25 mouse cellular contexts compared by ENCODE assay signal in the genomic region with DNA sequence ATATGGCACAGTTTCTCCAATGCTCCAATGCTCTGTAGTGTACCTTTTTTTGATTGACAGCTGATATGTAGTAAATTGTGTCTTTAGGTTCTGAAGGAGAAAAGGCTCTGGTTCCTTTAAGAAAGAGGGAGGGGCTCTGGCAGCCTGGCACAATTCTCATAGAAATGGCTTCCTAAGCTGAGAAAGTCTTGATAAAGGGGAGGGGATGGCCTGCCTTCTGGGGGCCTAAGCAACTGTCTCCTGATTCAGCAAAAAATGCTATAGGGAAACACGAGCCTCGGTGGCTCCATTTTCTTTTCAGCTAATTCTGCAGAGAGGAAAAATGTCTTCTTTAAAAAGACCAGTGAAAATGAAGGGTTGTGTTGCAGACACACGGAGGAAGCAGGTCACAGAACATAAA.
A peak's percentile ranks its signal among the peaks of the same experiment; 100 is the strongest.
DNase-seq lines count a peak whose midpoint lies in the region; ATAC-seq and TF ChIP-seq lines count a peak whose summit lies in the region.
"Had no signal": no experiment of that assay in that cellular context is flagged by ENCODE, and none has a peak within 500 bp of the region (broad histone marks: within the 10 kb centered on the region; RNA-seq: fewer than 3 reads in every experiment).

No protein-coding gene starts in this region.

- DNase-seq in liver, embryonic 11.5 days (ENCODE audit: low spot score): no peak
- DNase-seq in liver, postnatal 0 days: no peak
- DNase-seq in ES-E14 (ENCODE audit: low read depth, low spot score): no peak
- DNase-seq in adrenal gland, postnatal 10 days: no peak
- DNase-seq in kidney, postnatal 14 days: no peak
- DNase-seq: adrenal gland, adult 8-10 months; adrenal gland, postnatal 25 days; B cell, adult 2 months; cerebellum, adult 11 months; cerebellum, adult 18-20 months; cerebellum, adult 8-10 months; cerebellum, adult 9-11 months; cerebellum, postnatal 14 days; cerebellum, postnatal 36 days had no signal

- no peaks in the 10 kb centered on the region for H3K36me3 ChIP-seq in liver, embryonic 11.5 days (ENCODE audit: control insufficient read depth, insufficient read depth, low read length)
- no peaks in the 10 kb centered on the region for H3K36me3 ChIP-seq in liver, postnatal 0 days (replicated peaks; ENCODE audit: insufficient read depth, low read length)
- H3K36me3 ChIP-seq in ES-E14 (ENCODE audit: control insufficient read depth, insufficient read depth, low read length, poor library complexity, severe bottlenecking): no peaks in the 10 kb centered on the region
- H3K36me3 ChIP-seq in forebrain, embryonic 13.5 days (ENCODE audit: poor library complexity, severe bottlenecking): no peaks in the 10 kb centered on the region
- H3K36me3 ChIP-seq: embryonic facial prominence, embryonic 10.5 days; embryonic facial prominence, embryonic 12.5 days had no signal

- no peak overlapping the region for H3K4me2 ChIP-seq in liver, embryonic 11.5 days
- H3K4me2 ChIP-seq in liver, postnatal 0 days (ENCODE audit: low read depth, low read length): no peak overlapping the region
- H3K4me2 ChIP-seq in forebrain, embryonic 13.5 days: no peak overlapping the region
- H3K4me2 ChIP-seq: embryonic facial prominence, embryonic 12.5 days had no signal

- peaks cover 5% of the 10 kb centered on the region; the same call in 1 of the 2 replicates for H3K4me1 ChIP-seq in liver, embryonic 11.5 days (replicated peaks; ENCODE audit: control insufficient read depth, insufficient read depth, low read length)
- H3K4me1 ChIP-seq in liver, postnatal 0 days (ENCODE audit: insufficient read depth): peaks cover 2% of the 10 kb centered on the region; the same call in 1 of the 2 replicates
- no peaks in the 10 kb centered on the region for H3K4me1 ChIP-seq in ES-E14 (ENCODE audit: control insufficient read depth in 2 of 2, insufficient read depth in 2 of 2, low read length in 2 of 2, poor library complexity in 1 of 2)
- H3K4me1 ChIP-seq in forebrain, embryonic 13.5 days: no peaks in the 10 kb centered on the region
- H3K4me1 ChIP-seq: embryonic facial prominence, embryonic 12.5 days had no signal

- no peak overlapping the region for H3K9ac ChIP-seq in liver, embryonic 11.5 days (ENCODE audit: low read depth, low read length)
- no peak overlapping the region for H3K9ac ChIP-seq in liver, postnatal 0 days (replicated peaks)
- H3K9ac ChIP-seq in ES-E14 (ENCODE audit: insufficient read depth, low read depth, low read length, poor library complexity, severe bottlenecking): no peak overlapping the region
- H3K9ac ChIP-seq in forebrain, embryonic 13.5 days: no peak overlapping the region
- H3K9ac ChIP-seq: embryonic facial prominence, embryonic 12.5 days had no signal

- in situ Hi-C loops in ES-E14 (cut with MboI; ENCODE audit: low sequenced_read_pairs in 2 of 2, unreplicated experiment in 2 of 2): no loop called here

- H3K27ac ChIP-seq in liver, embryonic 11.5 days (ENCODE audit: low read depth, low read length): 0 out of 2 replicates have a peak overlapping the region, but pooled peaks have one; percentile 25
- no peak overlapping the region for H3K27ac ChIP-seq in liver, postnatal 0 days (ENCODE audit: low read depth)
- no peak overlapping the region for H3K27ac ChIP-seq in ES-E14 (ENCODE audit: insufficient read depth, low read depth, low read length, poor library complexity, severe bottlenecking)
- no peak overlapping the region for H3K27ac ChIP-seq in forebrain, embryonic 13.5 days
- H3K27ac ChIP-seq: embryonic facial prominence, embryonic 10.5 days; embryonic facial prominence, embryonic 12.5 days had no signal

- TF ChIP-seq CTCF in liver, postnatal 0 days (IDR thresholded peaks at IDR 0.05; ENCODE audit: low read depth): no peak

- WGBS in liver, embryonic 11.5 days: 31% methylated on average over 3 of the region's 3 CpGs
- 32% methylated on average over 3 of the region's 3 CpGs for WGBS in liver, postnatal 0 days (ENCODE audit: insufficient replicate concordance)
- WGBS in forebrain, embryonic 13.5 days: 45% methylated on average over 3 of the region's 3 CpGs

- H3K9me3 ChIP-seq in liver, embryonic 11.5 days (ENCODE audit: control insufficient read depth, low read length): no peaks in the 10 kb centered on the region
- H3K9me3 ChIP-seq in liver, postnatal 0 days (ENCODE audit: low read length): no peaks in the 10 kb centered on the region
- H3K9me3 ChIP-seq in ES-E14 (ENCODE audit: control insufficient read depth, insufficient read depth, low read depth, low read length): no peaks in the 10 kb centered on the region
- H3K9me3 ChIP-seq in forebrain, embryonic 13.5 days (replicated peaks): no peaks in the 10 kb centered on the region
- H3K9me3 ChIP-seq: embryonic facial prominence, embryonic 10.5 days; embryonic facial prominence, embryonic 12.5 days had no signal

- no peaks in the 10 kb centered on the region for H3K27me3 ChIP-seq in liver, embryonic 11.5 days (replicated peaks; ENCODE audit: control insufficient read depth, insufficient read depth, low read length)
- no peaks in the 10 kb centered on the region for H3K27me3 ChIP-seq in liver, postnatal 0 days (ENCODE audit: insufficient read depth, low read length)
- H3K27me3 ChIP-seq in forebrain, embryonic 13.5 days: no peaks in the 10 kb centered on the region
- H3K27me3 ChIP-seq: CH12.LX; embryonic facial prominence, embryonic 12.5 days; Patski had no signal

- H3K4me3 ChIP-seq in liver, embryonic 11.5 days (ENCODE audit: low read depth, low read length): no peak overlapping the region
- no peak overlapping the region for H3K4me3 ChIP-seq in liver, postnatal 0 days (ENCODE audit: low read depth, low read length)
- H3K4me3 ChIP-seq in ES-E14 (ENCODE audit: insufficient read depth in 1 of 2, low read depth in 1 of 2, low read length in 2 of 2, poor library complexity in 1 of 2, severe bottlenecking in 1 of 2): no peak overlapping the region
- no peak overlapping the region for H3K4me3 ChIP-seq in forebrain, embryonic 13.5 days
- H3K4me3 ChIP-seq: embryonic facial prominence, embryonic 10.5 days; embryonic facial prominence, embryonic 12.5 days had no signal

- TF ChIP-seq EP300 in liver, postnatal 0 days (IDR thresholded peaks at IDR 0.05; ENCODE audit: low read depth): no peak

- ATAC-seq in liver, embryonic 11.5 days (replicated peaks; ENCODE audit: low FRiP score): no peak
- ATAC-seq in liver, postnatal 0 days: no peak
- peak; percentile 56; the same call in 1 of the 2 replicates for ATAC-seq in common myeloid progenitor, adult 5-6 weeks (replicated peaks; ENCODE audit: low read depth, poor library complexity, severe bottlenecking)
- peak; percentile 63 for ATAC-seq in megakaryocyte-erythroid progenitor cell, adult 5-6 weeks (replicated peaks; ENCODE audit: low FRiP score, low TSS enrichment, poor library complexity, severe bottlenecking)
- ATAC-seq in forebrain, embryonic 13.5 days: no peak
- ATAC-seq: activated CD4-positive, CD25-positive, alpha-beta regulatory T cell, adult 4 months; CD4-positive, CD25-positive, alpha-beta regulatory T cell, adult 4 months; forebrain, embryonic 14.5 days; forebrain, embryonic 16.5 days; Patski had no signal

TF ChIP-seq in ES-E14, 5 proteins besides CTCF, POLR2A, EP300 and RAD21:
- TF ChIP-seq CHD2 (IDR thresholded peaks at IDR 0.05; ENCODE audit: low read depth, low read length) (no peak), MAFK (IDR thresholded peaks at IDR 0.05; ENCODE audit: insufficient read depth, low read depth, low read length) (0 out of 2 replicates have a peak, but pooled peaks have one; percentile 23)
TF ChIP-seq in ES-E14: peak in this region for 1.

Comparison
In these comparisons a context has a peak if more than half of its experiments do, and no peak if none do; other contexts are left out.
1. ATAC-seq: peak in common myeloid progenitor, adult 5-6 weeks (single experiment) and megakaryocyte-erythroid progenitor cell, adult 5-6 weeks (single experiment); none in liver, embryonic 11.5 days (single experiment), liver, postnatal 0 days (single experiment) and forebrain, embryonic 13.5 days (single experiment).